ENCODE assay signal across 8 mouse cellular contexts in the genomic region with DNA sequence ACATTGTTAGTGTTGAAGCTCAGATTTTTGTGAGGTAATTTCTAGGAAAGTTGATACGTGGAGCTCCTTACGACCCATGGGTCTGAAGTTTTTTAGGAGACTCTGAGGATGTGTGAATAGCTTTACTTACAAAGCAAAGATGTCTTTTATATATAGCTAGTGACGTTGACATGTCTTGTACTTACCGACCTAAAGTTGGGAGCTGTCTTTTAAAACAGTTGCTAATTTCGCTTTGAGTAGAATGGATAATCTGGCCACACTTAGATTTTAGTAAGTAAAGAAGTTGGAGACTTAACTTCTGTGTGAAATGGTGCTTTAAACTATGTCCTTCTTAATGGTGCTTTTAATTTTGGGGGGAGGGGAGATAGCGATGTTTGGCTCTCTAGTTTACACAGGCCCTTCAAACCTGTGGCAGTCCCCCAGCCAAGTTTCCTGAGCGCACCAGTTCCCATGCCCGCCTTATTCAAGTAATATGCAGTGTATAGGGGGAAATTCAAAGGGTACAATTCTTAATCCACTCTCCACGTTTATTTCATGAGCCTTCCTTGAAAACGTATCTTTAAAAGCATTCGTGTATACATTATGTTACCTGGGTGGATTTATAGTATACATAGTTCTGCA. TPM values are rescaled to one million over a fixed set of nuclear protein-coding genes. Genes with fewer than 3 reads are reported as not detected.
A peak's percentile ranks its signal among the peaks of the same experiment; 100 is the strongest.
DNase-seq lines count a peak whose midpoint lies in the region; ATAC-seq and TF ChIP-seq lines count a peak whose summit lies in the region.

No protein-coding gene starts in this region.

- peak overlapping the region; percentile 87 for H3K4me3 ChIP-seq in kidney, embryonic 16.5 days (ENCODE audit: low read length)
- H3K4me3 ChIP-seq in brown adipose tissue, adult 24 weeks (ENCODE audit: insufficient read depth, low read depth, low read length) = peak overlapping the region; percentile 97
- peak overlapping the region; percentile 91 for H3K4me3 ChIP-seq in hindbrain, embryonic 15.5 days
- peak overlapping the region; percentile 82 for H3K4me3 ChIP-seq in midbrain, postnatal 0 days (ENCODE audit: low read depth, low read length)

- peaks cover 13% of the 10 kb centered on the region for H3K4me1 ChIP-seq in kidney, embryonic 16.5 days (ENCODE audit: insufficient read depth, low read length)
- no peaks in the 10 kb centered on the region; the same call in 1 of the 2 replicates for H3K4me1 ChIP-seq in brown adipose tissue, adult 24 weeks (ENCODE audit: control insufficient read depth, insufficient read depth, insufficient read length, low read length)
- peaks cover 17% of the 10 kb centered on the region for H3K4me1 ChIP-seq in hindbrain, embryonic 15.5 days (replicated peaks)
- peaks cover 4% of the 10 kb centered on the region; the same call in 1 of the 2 replicates for H3K4me1 ChIP-seq in midbrain, postnatal 0 days (ENCODE audit: insufficient read depth, low read length)

- H3K4me2 ChIP-seq in kidney, embryonic 16.5 days (replicated peaks; ENCODE audit: low read depth, low read length) = peak overlapping the region; percentile 77
- peak overlapping the region; percentile 84 for H3K4me2 ChIP-seq in hindbrain, embryonic 15.5 days
- peak overlapping the region; percentile 83 for H3K4me2 ChIP-seq in midbrain, postnatal 0 days (ENCODE audit: low read depth, low read length, poor library complexity, severe bottlenecking)

- H3K27ac ChIP-seq in kidney, embryonic 16.5 days (ENCODE audit: low read length) = peak overlapping the region; percentile 94; the same call in 1 of the 2 replicates
- H3K27ac ChIP-seq in brown adipose tissue, adult 24 weeks (replicated peaks; ENCODE audit: low read depth, low read length) = no peak overlapping the region
- H3K27ac ChIP-seq in hindbrain, embryonic 15.5 days (replicated peaks) = no peak overlapping the region
- no peak overlapping the region for H3K27ac ChIP-seq in midbrain, postnatal 0 days (ENCODE audit: low read depth, low read length)

- TF ChIP-seq CTCF in midbrain, postnatal 0 days (IDR thresholded peaks at IDR 0.05) = no peak

- no peaks in the 10 kb centered on the region for H3K27me3 ChIP-seq in kidney, embryonic 16.5 days (ENCODE audit: insufficient read depth, low read length)
- H3K27me3 ChIP-seq in hindbrain, embryonic 15.5 days = no peaks in the 10 kb centered on the region
- no peaks in the 10 kb centered on the region for H3K27me3 ChIP-seq in midbrain, postnatal 0 days (ENCODE audit: insufficient read depth, low read length)

- no peak for ATAC-seq in kidney, embryonic 16.5 days (ENCODE audit: low FRiP score, low TSS enrichment)
- no peak for ATAC-seq in hindbrain, embryonic 15.5 days (ENCODE audit: low FRiP score, low read depth)
- no peak for ATAC-seq in midbrain, postnatal 0 days (ENCODE audit: low FRiP score)
- no peak for ATAC-seq in CD4-positive, CD25-positive, alpha-beta regulatory T cell, adult 4 months

- WGBS in kidney, embryonic 16.5 days = 8% methylated on average over 11 of the region's 11 CpGs
- whole genome bisulfite sequencing in hindbrain, embryonic 15.5 days = 9% methylated on average over 11 of the region's 11 CpGs
- 5% methylated on average over 11 of the region's 11 CpGs for WGBS in midbrain, postnatal 0 days

- DNase-seq in kidney, adult 9 months = no peak
- no peak for DNase-seq in midbrain, postnatal 0 days (ENCODE audit: low spot score)
- DNase-seq in frontal cortex, postnatal 36 days (ENCODE audit: low spot score in 2 of 2) = no peak
- DNase-seq in right cerebral cortex, postnatal 4 days = no peak

- no peaks in the 10 kb centered on the region for H3K9me3 ChIP-seq in kidney, embryonic 16.5 days (ENCODE audit: low read length)
- no peaks in the 10 kb centered on the region for H3K9me3 ChIP-seq in hindbrain, embryonic 15.5 days
- no peaks in the 10 kb centered on the region for H3K9me3 ChIP-seq in midbrain, postnatal 0 days (ENCODE audit: low read length)

- no peaks in the 10 kb centered on the region for H3K36me3 ChIP-seq in kidney, embryonic 16.5 days (ENCODE audit: insufficient read depth, low read length)
- no peaks in the 10 kb centered on the region for H3K36me3 ChIP-seq in hindbrain, embryonic 15.5 days
- H3K36me3 ChIP-seq in midbrain, postnatal 0 days (ENCODE audit: insufficient read depth, low read length) = no peaks in the 10 kb centered on the region

- H3K9ac ChIP-seq in kidney, embryonic 16.5 days (replicated peaks; ENCODE audit: low read length) = peak overlapping the region; percentile 88
- peak overlapping the region; percentile 77 for H3K9ac ChIP-seq in hindbrain, embryonic 15.5 days
- peak overlapping the region; percentile 83; the same call in 1 of the 2 replicates for H3K9ac ChIP-seq in midbrain, postnatal 0 days (replicated peaks; ENCODE audit: low read length, poor library complexity, severe bottlenecking)

RNA-seq across cellular contexts. Expression of a gene that starts 1.2 kb away (rescaled TPM):
- 96.3 and 103 TPM in 2 replicates for polyA plus RNA-seq in kidney, embryonic 16.5 days (2015; fragmentation: Nextera tagmentation; extraction: Ambion mirVana)
- polyA plus RNA-seq in brown adipose tissue, adult 24 weeks (2012; ENCODE audit: insufficient read depth, insufficient read length, missing spikeins) = 26.8 and 27.1 TPM in 2 replicates
- 56.0 and 58.5 TPM in 2 replicates for polyA plus RNA-seq in hindbrain, embryonic 15.5 days (2015; fragmentation: Nextera tagmentation; extraction: Ambion mirVana)
- 65.4 and 82.6 TPM in 2 replicates for total RNA-seq in midbrain, postnatal 0 days (2014; rRNA removed)
- 43.0 and 46.5 TPM in 2 replicates for polyA plus RNA-seq in midbrain, postnatal 0 days (2015; fragmentation: Nextera tagmentation; extraction: Ambion mirVana)
- 10 to 100 TPM; 39.4 to 50.7 TPM for polyA plus RNA-seq in CD4-positive, CD25-positive, alpha-beta regulatory T cell, adult 4 months (2017; shearing (Covaris generic))
